Mouse (Mus musculus): ENCODE results near the gene Carm1.

Gene Carm1

GRCm38 (mm10) chr9:21616232-21616781, 69.6 kb downstream of the Carm1 start:
- DNase-seq = peak; percentile 81 to 86

DNA sequence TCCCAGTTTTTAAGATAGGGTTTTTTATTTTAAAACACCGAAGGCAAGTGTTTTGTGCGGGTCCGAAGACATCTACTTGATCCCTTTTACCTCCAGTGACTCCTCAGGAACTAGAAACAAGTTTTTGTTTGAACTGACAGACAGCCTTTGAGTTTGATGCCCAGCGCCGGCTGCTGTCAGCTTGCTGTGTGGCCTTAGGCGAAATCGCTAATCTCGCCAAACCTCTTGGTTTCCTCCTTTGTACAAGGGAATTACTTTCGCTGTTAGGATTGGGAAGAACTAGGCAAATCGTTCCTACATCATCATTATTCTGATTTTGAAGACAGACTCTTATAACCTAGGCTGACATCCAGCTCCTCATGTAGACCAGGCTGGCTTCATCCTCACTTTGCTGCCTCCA, 70.4 kb downstream of the Carm1 start:
- no peak for DNase-seq

- DNase-seq = no peak
These were observed 73.5 kb downstream of the Carm1 start for GRCm38 (mm10) chr9:21620229-21620628.

DNA sequence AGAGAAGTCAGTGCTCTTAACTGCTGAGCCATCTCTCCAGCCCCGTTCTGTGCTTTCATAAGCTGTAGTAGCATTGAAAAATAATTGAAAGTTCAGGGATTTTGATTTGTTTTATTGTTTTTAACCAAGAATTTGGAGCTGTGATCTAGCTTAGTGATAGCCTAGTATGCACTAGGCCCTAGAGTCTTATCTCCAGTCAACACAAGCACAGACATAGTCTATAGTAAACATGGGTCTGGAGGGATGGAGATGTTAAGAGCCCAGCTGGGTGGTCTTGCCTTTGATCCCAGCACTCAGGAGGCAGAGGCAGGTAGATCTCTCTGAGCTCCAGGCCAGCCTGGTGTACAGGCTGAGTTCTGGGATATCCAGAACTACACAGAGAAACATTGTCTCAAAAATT, 76.0 kb downstream of the Carm1 start:
- no peak for DNase-seq

- DNase-seq = peak; percentile 49 to 77
These were observed 78.9 kb downstream of the Carm1 start for GRCm38 (mm10) chr9:21625342-21626339.

DNA sequence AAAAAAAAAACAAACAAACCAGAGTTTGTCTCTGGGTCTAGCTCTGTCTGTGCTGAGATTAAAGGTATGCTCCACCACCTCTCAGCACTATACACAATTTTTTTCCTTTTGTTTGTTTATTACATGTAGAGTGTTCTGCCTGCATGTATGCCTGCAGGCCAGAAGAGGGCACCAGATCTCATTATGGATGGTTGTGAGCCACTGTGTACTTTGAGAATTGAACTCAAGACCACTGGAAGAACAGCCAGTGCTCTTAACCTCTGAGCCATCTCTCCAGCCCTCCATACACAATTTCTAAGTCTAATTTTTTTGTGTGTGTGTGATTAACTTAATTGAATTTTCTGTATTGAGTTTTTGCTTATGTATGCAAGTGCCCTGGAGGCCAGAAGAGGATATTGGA, 79.9 kb downstream of the Carm1 start:
- DNase-seq = no peak

- peak; percentile 30 to 42 for DNase-seq
These were observed 80.6 kb downstream of the Carm1 start for GRCm38 (mm10) chr9:21627145-21627795.

DNA sequence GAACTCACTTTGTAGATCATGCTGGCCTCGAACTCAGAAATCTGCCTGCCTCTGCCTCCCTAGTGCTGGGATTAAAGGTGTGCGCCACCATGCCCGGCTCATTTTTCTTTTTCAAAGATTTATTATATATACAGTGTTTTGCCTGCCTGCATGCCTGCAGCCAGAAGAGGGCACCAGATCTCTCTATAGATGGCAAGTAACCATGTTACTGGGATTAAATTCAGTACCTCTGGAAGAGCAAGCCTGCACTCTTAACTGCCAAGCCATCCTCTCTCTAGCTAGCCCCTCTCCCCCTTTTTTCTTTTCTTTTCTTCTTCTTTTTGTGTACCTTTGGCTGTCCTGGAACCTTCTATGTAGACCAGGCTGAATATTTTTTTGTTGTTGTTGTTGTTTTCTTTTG, 84.0 kb downstream of the Carm1 start:
- DNase-seq = peak; percentile 30 to 43

- no peak for DNase-seq
These were observed 86.4 kb downstream of the Carm1 start for GRCm38 (mm10) chr9:21633106-21633505.

DNA sequence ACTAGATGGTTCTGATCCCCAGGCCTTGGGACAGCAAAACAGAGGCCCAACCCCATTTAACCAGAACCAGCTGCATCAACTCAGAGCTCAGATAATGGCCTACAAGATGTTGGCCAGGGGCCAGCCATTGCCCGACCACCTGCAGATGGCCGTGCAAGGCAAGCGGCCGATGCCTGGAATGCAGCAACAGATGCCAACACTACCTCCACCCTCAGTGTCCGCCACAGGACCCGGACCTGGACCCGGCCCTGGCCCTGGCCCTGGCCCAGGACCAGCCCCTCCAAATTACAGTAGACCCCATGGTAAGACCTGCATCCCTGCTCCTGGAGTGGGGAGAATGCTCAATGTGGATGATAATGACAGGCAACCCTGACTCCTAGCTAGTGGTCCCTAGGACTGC, 88.9 kb downstream of the Carm1 start:
- no peak for DNase-seq

DNA sequence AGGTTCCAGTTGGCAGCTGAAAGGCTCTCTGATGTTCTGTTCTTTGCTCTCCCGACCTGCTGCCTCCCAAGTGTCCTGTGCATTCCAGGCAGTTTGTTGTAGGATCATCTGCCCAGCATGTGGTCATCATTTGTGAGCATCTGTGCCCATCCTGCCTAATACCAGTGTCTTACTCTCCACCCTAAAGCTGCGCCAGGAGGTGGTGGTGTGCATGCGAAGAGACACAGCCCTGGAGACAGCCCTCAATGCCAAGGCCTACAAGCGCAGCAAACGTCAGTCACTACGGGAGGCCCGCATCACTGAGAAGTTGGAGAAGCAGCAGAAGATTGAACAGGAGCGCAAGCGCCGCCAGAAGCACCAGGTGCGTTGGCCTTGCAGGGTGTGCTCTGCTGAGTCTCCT, 92.3 kb downstream of the Carm1 start:
- DNase-seq = no peak

Data from thymus, adult 18-20 months (tissue).